Mouse (Mus musculus) liver, embryonic 12.5 days (tissue): ENCODE results near the gene Atp2a3. TPM values are rescaled to one million over a fixed set of nuclear protein-coding genes. Genes with fewer than 3 reads are reported as not detected.

Experiments
- ATAC-seq: fragments of 200-750 bp; cut with Nextera tagmentation; 2 replicates; pipeline ENCODE4 v1.8.0; 2017; ENCODE audit warnings: moderate number of reproducible peaks, mild to moderate bottlenecking, moderate library complexity
- H3K27ac ChIP-seq: fragments of 300-500 bp; sonication (generic); 2 replicates; pipeline ENCODE4 v1.5.1; 2016; ENCODE audit warnings: mild to moderate bottlenecking
- H3K27me3 ChIP-seq: fragments of 300-500 bp; sonication (generic); replicated peaks from 2 replicates; pipeline ENCODE4 v1.6.1; 2016; ENCODE audit warnings: mild to moderate bottlenecking, moderate library complexity
- H3K36me3 ChIP-seq: fragments of 300-500 bp; sonication (generic); 2 replicates; pipeline ENCODE4 v1.6.1; 2016; ENCODE audit warnings: mild to moderate bottlenecking, moderate library complexity
- H3K4me1 ChIP-seq: fragments of 300-500 bp; sonication (generic); 2 replicates; pipeline ENCODE4 v1.6.1; 2016
- H3K4me2 ChIP-seq: fragments of 300-500 bp; sonication (generic); 2 replicates; pipeline ENCODE4 v1.6.1; 2016; ENCODE audit warnings: mild to moderate bottlenecking, moderate library complexity
- H3K4me3 ChIP-seq: fragments of 300-500 bp; sonication (generic); 2 replicates; pipeline ENCODE4 v1.5.1; 2016; ENCODE audit warnings: mild to moderate bottlenecking, moderate library complexity
- H3K9ac ChIP-seq: fragments of 300-500 bp; sonication (generic); 2 replicates; pipeline ENCODE4 v1.6.1; 2016; ENCODE audit warnings: mild to moderate bottlenecking, moderate library complexity
- H3K9me3 ChIP-seq: fragments of 300-500 bp; sonication (generic); replicated peaks from 2 replicates; pipeline ENCODE4 v1.6.1; 2016; ENCODE audit warnings: mild to moderate bottlenecking, moderate library complexity
- WGBS: fragments of 180-500 bp; shearing (Covaris S2); methylation state at CpG from one replicate; pipeline ENCODE4 v1.1.7; 2016; ENCODE audit not compliant: insufficient replicate concordance; 5-methylcytosine and 5-hydroxymethylcytosine counted together
- polyA plus RNA-seq: library from polyadenylated mRNA; unstranded; fragments of >200 nt; fragmentation: Nextera tagmentation; extraction: Ambion mirVana; gene quantifications from 2 replicates; pipeline ENCODE4 v1.2.1, GENCODE M21; 2016

Atp2a3 gene
- polyA plus RNA-seq, 1 experiment from 2014 or later = 18.9 TPM

- Histone ChIP-seq H3K9ac (no peak overlapping the region), H3K27ac (no peak overlapping the region), H3K27me3 (peaks cover 47% of the 10 kb centered on the region), H3K4me3 (no peak overlapping the region), H3K4me1 (peaks cover 62% of the 10 kb centered on the region), H3K9me3 (no peaks in the 10 kb centered on the region), H3K4me2 (peak overlapping the region; percentile 83), H3K36me3 (no peaks in the 10 kb centered on the region)
- 25% methylated on average over 15 of the region's 15 CpGs for WGBS
- no peak for ATAC-seq
Observed at GRCm38 (mm10) chr11:72959924-72960679, 867 bp upstream of the Atp2a3 start.

- no peak overlapping the region for H3K9ac ChIP-seq
- H3K27me3 ChIP-seq = peaks cover 53% of the 10 kb centered on the region
- H3K36me3 ChIP-seq = no peaks in the 10 kb centered on the region
- no peak overlapping the region for H3K27ac ChIP-seq
- H3K4me3 ChIP-seq = peak overlapping the region; percentile 59
- no peaks in the 10 kb centered on the region for H3K9me3 ChIP-seq
- 8% methylated on average over 15 of the region's 15 CpGs for WGBS
- H3K4me2 ChIP-seq = peak overlapping the region; percentile 83
- ATAC-seq = 0 out of 2 replicates have a peak, but pooled peaks have one; percentile 4
- peaks cover 62% of the 10 kb centered on the region for H3K4me1 ChIP-seq
Observed at GRCm38 (mm10) chr11:72960723-72961071, 272 bp upstream of the Atp2a3 start.

GRCm38 (mm10) chr11:72962378-72962777 lies 1.4 kb downstream of the Atp2a3 start:
- Histone ChIP-seq H3K4me3 (peak overlapping the region; percentile 59; the same call in 1 of the 2 replicates), H3K4me1 (peaks cover 53% of the 10 kb centered on the region), H3K9me3 (no peaks in the 10 kb centered on the region), H3K36me3 (no peaks in the 10 kb centered on the region), H3K9ac (no peak overlapping the region), H3K27ac (no peak overlapping the region; the same call in 1 of the 2 replicates), H3K27me3 (peaks cover 54% of the 10 kb centered on the region), H3K4me2 (peak overlapping the region; percentile 83)
- ATAC-seq = no peak
- 49% methylated on average over 2 of the region's 2 CpGs for WGBS

GRCm38 (mm10) chr11:72963058-72963788 lies 2.3 kb downstream of the Atp2a3 start:
- H3K27ac ChIP-seq = peak overlapping the region; percentile 6; the same call in 1 of the 2 replicates
- peaks cover 54% of the 10 kb centered on the region for H3K27me3 ChIP-seq
- H3K4me1 ChIP-seq = peaks cover 49% of the 10 kb centered on the region
- H3K4me2 ChIP-seq = peak overlapping the region; percentile 27
- ATAC-seq = no peak
- no peaks in the 10 kb centered on the region for H3K36me3 ChIP-seq
- H3K9me3 ChIP-seq = no peaks in the 10 kb centered on the region
- H3K4me3 ChIP-seq = no peak overlapping the region
- H3K9ac ChIP-seq = no peak overlapping the region
- WGBS = 36% methylated on average over 7 of the region's 7 CpGs

GRCm38 (mm10) chr11:72963789-72964294 lies 2.9 kb downstream of the Atp2a3 start:
- ATAC-seq = no peak
- Histone ChIP-seq H3K36me3 (no peaks in the 10 kb centered on the region), H3K4me2 (peak overlapping the region; percentile 27), H3K9ac (no peak overlapping the region), H3K4me1 (peaks cover 49% of the 10 kb centered on the region), H3K27ac (0 out of 2 replicates have a peak overlapping the region, but pooled peaks have one; percentile 6), H3K27me3 (peaks cover 54% of the 10 kb centered on the region), H3K4me3 (no peak overlapping the region), H3K9me3 (no peaks in the 10 kb centered on the region)
- 61% methylated on average over 3 of the region's 3 CpGs for WGBS

- H3K9ac ChIP-seq = no peak overlapping the region
- H3K9me3 ChIP-seq = no peaks in the 10 kb centered on the region
- no peaks in the 10 kb centered on the region for H3K4me1 ChIP-seq
- H3K4me2 ChIP-seq = no peak overlapping the region
- H3K4me3 ChIP-seq = no peak overlapping the region
- H3K36me3 ChIP-seq = no peaks in the 10 kb centered on the region
- ATAC-seq = no peak; the same call in 1 of the 2 replicates
- WGBS = 80% methylated on average over 13 of the region's 13 CpGs
- no peak overlapping the region for H3K27ac ChIP-seq
- no peaks in the 10 kb centered on the region for H3K27me3 ChIP-seq
Observed at GRCm38 (mm10) chr11:72974995-72975503, 14.1 kb downstream of the Atp2a3 start.

- H3K27me3 ChIP-seq = no peaks in the 10 kb centered on the region
- ATAC-seq = no peak
- H3K4me3 ChIP-seq = no peak overlapping the region
- no peak overlapping the region for H3K4me2 ChIP-seq
- peaks cover 4% of the 10 kb centered on the region; the same call in 1 of the 2 replicates for H3K4me1 ChIP-seq
- 74% methylated on average over 9 of the region's 9 CpGs for WGBS
- no peaks in the 10 kb centered on the region for H3K36me3 ChIP-seq
- no peaks in the 10 kb centered on the region for H3K9me3 ChIP-seq
- H3K27ac ChIP-seq = no peak overlapping the region
- H3K9ac ChIP-seq = no peak overlapping the region
Observed at GRCm38 (mm10) chr11:72982516-72982915, 21.5 kb downstream of the Atp2a3 start.

GRCm38 (mm10) chr11:72983283-72983682 lies 22.3 kb downstream of the Atp2a3 start:
- Histone ChIP-seq H3K4me3 (no peak overlapping the region), H3K4me1 (peaks cover 11% of the 10 kb centered on the region), H3K9me3 (no peaks in the 10 kb centered on the region), H3K36me3 (no peaks in the 10 kb centered on the region), H3K27ac (no peak overlapping the region), H3K4me2 (no peak overlapping the region), H3K27me3 (no peaks in the 10 kb centered on the region), H3K9ac (no peak overlapping the region)
- 60% methylated on average over 5 of the region's 5 CpGs for WGBS
- ATAC-seq = no peak; the same call in 1 of the 2 replicates

GRCm38 (mm10) chr11:72986745-72987144 lies 25.8 kb downstream of the Atp2a3 start:
- WGBS = 49% methylated on average over 5 of the region's 5 CpGs
- no peak for ATAC-seq
- no peak overlapping the region for H3K4me3 ChIP-seq

GRCm38 (mm10) chr11:72987234-72987633 lies 26.3 kb downstream of the Atp2a3 start:
- no peak overlapping the region for H3K4me2 ChIP-seq
- H3K9me3 ChIP-seq = no peaks in the 10 kb centered on the region
- no peak overlapping the region for H3K9ac ChIP-seq
- H3K4me1 ChIP-seq = peaks cover 12% of the 10 kb centered on the region
- H3K36me3 ChIP-seq = no peaks in the 10 kb centered on the region
- no peak overlapping the region for H3K4me3 ChIP-seq
- no peak for ATAC-seq
- WGBS = 49% methylated on average over 5 of the region's 5 CpGs
- no peaks in the 10 kb centered on the region for H3K27me3 ChIP-seq
- H3K27ac ChIP-seq = no peak overlapping the region

More at GRCm38 (mm10) chr11:72986745-72987144, 25.8 kb downstream of the Atp2a3 start:
- Histone ChIP-seq H3K36me3 (no peaks in the 10 kb centered on the region), H3K27ac (no peak overlapping the region), H3K4me2 (no peak overlapping the region), H3K27me3 (no peaks in the 10 kb centered on the region), H3K9ac (no peak overlapping the region), H3K9me3 (no peaks in the 10 kb centered on the region), H3K4me1 (peaks cover 12% of the 10 kb centered on the region)

- Histone ChIP-seq H3K36me3 (no peaks in the 10 kb centered on the region), H3K4me3 (no peak overlapping the region), H3K9ac (no peak overlapping the region), H3K4me1 (peaks cover 16% of the 10 kb centered on the region), H3K27me3 (no peaks in the 10 kb centered on the region), H3K9me3 (no peaks in the 10 kb centered on the region), H3K27ac (no peak overlapping the region), H3K4me2 (no peak overlapping the region)
- no peak for ATAC-seq
- 16% methylated on average over 5 of the region's 5 CpGs for WGBS
Observed at GRCm38 (mm10) chr11:72987807-72988206, 26.8 kb downstream of the Atp2a3 start.

GRCm38 (mm10) chr11:72989044-72989443 lies 28.1 kb downstream of the Atp2a3 start:
- peak; percentile 10; the same call in 1 of the 2 replicates for ATAC-seq

More at GRCm38 (mm10) chr11:72989044-72989443, 28.1 kb downstream of the Atp2a3 start:
- no peak overlapping the region for H3K9ac ChIP-seq
- 58% methylated on average over 6 of the region's 6 CpGs for WGBS
- H3K36me3 ChIP-seq = no peaks in the 10 kb centered on the region
- no peak overlapping the region for H3K4me3 ChIP-seq
- no peak overlapping the region for H3K4me2 ChIP-seq
- no peak overlapping the region for H3K27ac ChIP-seq
- no peaks in the 10 kb centered on the region for H3K9me3 ChIP-seq
- peaks cover 28% of the 10 kb centered on the region for H3K4me1 ChIP-seq
- no peaks in the 10 kb centered on the region for H3K27me3 ChIP-seq
